Mouse (Mus musculus) CH12.LX (cell line): ENCODE results near the gene 2810408A11Rik. TPM values are rescaled to one million over a fixed set of nuclear protein-coding genes. Genes with fewer than 3 reads are reported as not detected.
A peak's percentile ranks its signal among the peaks of the same experiment; 100 is the strongest.

Experiments used
- DNase-seq: peaks from one replicate; pipeline ENCODE4 v3.0.0-alpha.2; 2013; ENCODE audit errors: extremely low read depth
- H3K27ac ChIP-seq: 2 replicates; pipeline ENCODE4 v1.5.1; 2012; ENCODE audit warnings: low read depth, mild to moderate bottlenecking, control low read depth, moderate library complexity; ENCODE audit not compliant: insufficient read depth
- H3K27me3 ChIP-seq: replicated peaks from 2 replicates; pipeline ENCODE3; 2012; ENCODE audit warnings: inconsistent platforms
- H3K36me3 ChIP-seq, 2 experiments: replicated peaks in 1 of 2; 2 replicates each; pipeline versions ENCODE3 to v1.6.1; 2012; ENCODE audit warnings: inconsistent platforms in 1 of 2, low read length in 1 of 2, mild to moderate bottlenecking in 1 of 2, mixed read lengths in 1 of 2, moderate library complexity in 1 of 2; ENCODE audit not compliant: control insufficient read depth in 1 of 2, insufficient read depth in 1 of 2
- H3K4me1 ChIP-seq, 2 experiments: 2 replicates each; pipeline ENCODE4 v1.6.1; 2012; ENCODE audit warnings: inconsistent platforms in 1 of 2, moderate library complexity in 1 of 2; ENCODE audit not compliant: insufficient read depth in 2 of 2, control insufficient read depth in 1 of 2
- H3K4me2 ChIP-seq: 2 replicates; pipeline ENCODE4 v1.6.1; 2012; ENCODE audit warnings: low read depth, mild to moderate bottlenecking, control low read depth; ENCODE audit not compliant: poor library complexity, insufficient read depth, severe bottlenecking
- H3K4me3 ChIP-seq, 3 experiments: fragments of 150-350 bp in 1 of 3; sonication (generic) in 1 of 3; replicated peaks in 1 of 3; 2 replicates each; pipeline versions ENCODE3 to v1.5.1; 2011 to 2012; ENCODE audit warnings: low read depth in 2 of 3, low read length in 2 of 3, mild to moderate bottlenecking in 2 of 3, moderate library complexity in 2 of 3, control low read depth in 1 of 3, improper control_type of control experiment in 1 of 3, inconsistent platforms in 1 of 3, mixed read lengths in 1 of 3; ENCODE audit not compliant: poor library complexity in 1 of 3
- H3K79me2 ChIP-seq: replicated peaks from 2 replicates; pipeline ENCODE4 v1.6.1; 2012; ENCODE audit warnings: mild to moderate bottlenecking, moderate library complexity; ENCODE audit not compliant: control insufficient read depth, poor library complexity, insufficient read depth, severe bottlenecking; ENCODE audit errors: extremely low read depth
- H3K9ac ChIP-seq: 2 replicates; pipeline ENCODE4 v1.6.1; 2012; ENCODE audit warnings: low read depth, mild to moderate bottlenecking, control low read depth, moderate library complexity; ENCODE audit not compliant: insufficient read depth
- H3K9me3 ChIP-seq: replicated peaks from 2 replicates; pipeline ENCODE3; 2012; ENCODE audit warnings: low read length, inconsistent platforms, mixed read lengths
- CHD1 ChIP-seq: IDR thresholded peaks from 2 replicates; pipeline ENCODE4 v1.6.1; 2012; ENCODE audit warnings: low read depth, low read length, improper control_type of control experiment, inconsistent platforms
- CHD2 ChIP-seq: IDR thresholded peaks from 2 replicates; pipeline ENCODE4 v1.6.1; 2011; ENCODE audit warnings: low read length, improper control_type of control experiment
- CTCF ChIP-seq, 2 experiments: IDR thresholded peaks in 1 of 2; conservative IDR thresholded peaks in 1 of 2; 2 replicates each; pipeline ENCODE4 v1.5.1; 2011 to 2012; ENCODE audit warnings: low read depth in 2 of 2, low read length in 2 of 2, improper control_type of control experiment in 1 of 2, inconsistent platforms in 1 of 2, mild to moderate bottlenecking in 1 of 2, moderate library complexity in 1 of 2
- E2F4 ChIP-seq: IDR thresholded peaks from 2 replicates; pipeline ENCODE4 v1.6.1; 2011; ENCODE audit warnings: low read depth, low read length, improper control_type of control experiment; ENCODE audit not compliant: insufficient replicate concordance
- GABPA ChIP-seq: IDR thresholded peaks from 2 replicates; pipeline ENCODE4 v1.6.1; 2012; ENCODE audit warnings: low read depth, low read length, improper control_type of control experiment, inconsistent platforms; ENCODE audit not compliant: insufficient replicate concordance
- IRF4 ChIP-seq: IDR thresholded peaks from 2 replicates; pipeline ENCODE4 v1.6.1; 2014; ENCODE audit warnings: low read depth, mild to moderate bottlenecking, inconsistent platforms, low read length, improper control_type of control experiment
- JUN ChIP-seq: IDR thresholded peaks from 2 replicates; pipeline ENCODE4 v1.6.1; 2011; ENCODE audit warnings: low read depth, mild to moderate bottlenecking, low read length, improper control_type of control experiment, moderate library complexity; ENCODE audit not compliant: insufficient read depth
- KAT2A ChIP-seq: IDR thresholded peaks from 2 replicates; pipeline ENCODE4 v1.6.1; 2012; ENCODE audit warnings: low read length, improper control_type of control experiment, inconsistent platforms; ENCODE audit not compliant: insufficient replicate concordance
- MAX ChIP-seq: IDR thresholded peaks from 2 replicates; pipeline ENCODE4 v1.6.1; 2011; ENCODE audit warnings: low read length, improper control_type of control experiment
- MAZ ChIP-seq: IDR thresholded peaks from 2 replicates; pipeline ENCODE4 v1.6.1; 2012; ENCODE audit warnings: low read depth, mild to moderate bottlenecking, inconsistent platforms, low read length, improper control_type of control experiment, moderate library complexity
- MXI1 ChIP-seq: IDR thresholded peaks from 2 replicates; pipeline ENCODE4 v1.6.1; 2011; ENCODE audit warnings: mild to moderate bottlenecking, low read depth, low read length, improper control_type of control experiment
- MYC ChIP-seq: IDR thresholded peaks from 2 replicates; pipeline ENCODE4 v1.6.1; 2011; ENCODE audit warnings: low read depth, mild to moderate bottlenecking, improper control_type of control experiment, low read length
- PAX5 ChIP-seq: IDR thresholded peaks from 2 replicates; pipeline ENCODE4 v1.6.1; 2012; ENCODE audit warnings: low read length, inconsistent platforms, mixed read lengths
- POLR2A ChIP-seq: IDR thresholded peaks from 2 replicates; pipeline ENCODE4 v1.6.1; 2011; ENCODE audit warnings: low read depth, mild to moderate bottlenecking, improper control_type of control experiment, low read length
- SIN3A ChIP-seq: IDR thresholded peaks from 2 replicates; pipeline ENCODE4 v1.6.1; 2012; ENCODE audit warnings: low read length, improper control_type of control experiment, inconsistent platforms
- SMC3 ChIP-seq: IDR thresholded peaks from 2 replicates; pipeline ENCODE4 v1.6.1; 2011; ENCODE audit warnings: low read depth, low read length, improper control_type of control experiment
- TBP ChIP-seq: conservative IDR thresholded peaks from 2 replicates; pipeline ENCODE4 v1.6.1; 2011; ENCODE audit warnings: low read depth, low read length, improper control_type of control experiment
- USF1 ChIP-seq: IDR thresholded peaks from 2 replicates; pipeline ENCODE4 v1.6.1; 2014; ENCODE audit warnings: low read depth, mild to moderate bottlenecking, inconsistent platforms, low read length, improper control_type of control experiment
- dilution Hi-C: fragments of 300-500 bp; cut with MboI; formaldehyde crosslinking; loops from 2 replicates; pipeline ENCODE4 v1.14.3; 2020; ENCODE audit warnings: low sequenced_read_pairs; ENCODE audit not compliant: extremely low pct_unique_long_range_greater_than_20kb, extremely low pct_ligation_motif_present
- in situ Hi-C: fragments of 300-500 bp; cut with MboI; formaldehyde crosslinking; loops from 3 replicates; pipeline ENCODE4 v1.14.3; 2019; ENCODE audit warnings: low sequenced_read_pairs, low pct_ligation_motif_present, low pct_unique_long_range_greater_than_20kb, mixed read lengths
- polyA plus RNA-seq: library from polyadenylated mRNA; unstranded; fragments of >175 nt; gene quantifications from 2 replicates; pipeline ENCODE4 v1.2.1, GENCODE M21; 2012; ENCODE audit warnings: low read depth; ENCODE audit not compliant: insufficient read length
- total RNA-seq, 2 experiments: library from RNA; depleted of rRNA; stranded (reverse); fragments of 300-350 nt in 1 of 2; fragments of >200 nt in 1 of 2; gene quantifications; 2 replicates each; pipeline ENCODE4 v1.2.3; 2012 to 2014

2810408A11Rik gene
- total and polyA plus RNA-seq, 3 experiments, result 0.33 to 0.86 (median 0.59) TPM

DNA sequence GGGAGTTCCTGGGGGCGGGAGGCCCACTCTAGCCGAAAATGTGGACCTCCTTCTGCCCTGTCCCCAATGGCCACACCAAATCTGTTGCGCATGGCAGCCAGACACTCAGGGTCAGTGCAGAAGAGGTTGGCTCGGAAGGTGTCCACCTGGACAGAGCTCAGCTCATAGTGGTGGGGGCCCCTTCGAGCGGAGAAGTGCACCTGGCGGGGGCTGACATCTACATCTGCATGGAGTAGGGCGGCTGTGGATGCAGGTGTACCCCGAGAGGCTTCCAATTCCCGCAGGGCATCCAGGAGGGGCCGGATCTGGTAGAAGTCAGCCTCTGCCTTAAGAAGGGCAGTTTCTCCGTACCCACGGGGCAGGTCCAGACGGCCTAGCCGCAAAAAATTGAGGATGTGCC is 21.1 kb downstream of the 2810408A11Rik start:
- Histone ChIP-seq H3K79me2 (no peaks in the 10 kb centered on the region), H3K4me3 (peak overlapping the region in 1 of 3 experiments; percentile 74), H3K4me1 (peaks cover 21 to 66% of the 10 kb centered on the region in 2 experiments), H3K36me3 (peaks cover 10 to 47% of the 10 kb centered on the region in 2 experiments), H3K9ac (no peak overlapping the region; the same call in 1 of the 2 replicates), H3K27ac (no peak overlapping the region), H3K9me3 (peaks cover 10% of the 10 kb centered on the region)
- in situ Hi-C loops, result loop anchor here (5.0 kb wide), 3 partner anchors 38 to 197 kb away; partner anchors contain the start of genes Fgf11 and Senp3
- no peak for TF ChIP-seq SMC3
- TF ChIP-seq USF1, result no peak
- TF ChIP-seq TBP, result no peak
- no peak for TF ChIP-seq PAX5
- TF ChIP-seq IRF4, result no peak
- TF ChIP-seq, all 38 proteins: peak for 0
- Histone ChIP-seq H3K4me2 (peak overlapping the region; percentile 41), H3K27me3 (no peaks in the 10 kb centered on the region)
- no peak for DNase-seq
- dilution Hi-C loops, result no loop called here

DNA sequence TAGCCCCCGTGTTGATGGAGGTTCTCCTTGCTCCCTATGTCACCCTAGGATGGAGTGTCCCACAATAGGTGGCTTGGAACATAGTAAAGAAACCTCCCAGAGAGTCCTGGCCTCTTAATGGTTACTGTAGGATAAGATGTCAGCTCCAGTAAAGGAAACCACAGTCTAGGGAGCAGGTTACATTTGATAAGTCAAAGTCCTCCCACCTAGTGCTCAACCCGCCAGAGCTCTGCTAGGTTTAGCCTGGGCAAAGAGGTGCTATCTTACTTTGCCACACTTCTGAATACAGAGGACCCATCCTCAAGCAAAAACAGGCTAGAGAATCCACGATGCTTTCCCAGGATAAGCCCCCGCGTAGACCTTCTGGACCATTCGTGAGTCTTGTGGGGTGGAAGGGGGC is 21.8 kb downstream of the 2810408A11Rik start:
- Histone ChIP-seq H3K9ac (no peak overlapping the region), H3K9me3 (peaks cover 8% of the 10 kb centered on the region), H3K4me1 (peaks cover 21 to 66% of the 10 kb centered on the region in 2 experiments), H3K4me3 (no peak overlapping the region)
- TF ChIP-seq SIN3A (no peak), CHD2 (no peak), USF1 (no peak), GABPA (no peak), CHD1 (no peak), E2F4 (no peak), CTCF (conservative IDR thresholded peaks at IDR 0.05 in 1 of 2, IDR thresholded peaks at IDR 0.05 in 1 of 2; ENCODE audit: low read depth in 2 of 2, low read length in 2 of 2) (no peak), MXI1 (no peak), POLR2A (no peak), MAX (no peak), MYC (no peak), SMC3 (no peak), MAZ (no peak), KAT2A (no peak), TBP (no peak), JUN (no peak)
- TF ChIP-seq, all 38 proteins: peak for 0
- Histone ChIP-seq H3K79me2 (no peaks in the 10 kb centered on the region), H3K27me3 (no peaks in the 10 kb centered on the region), H3K27ac (no peak overlapping the region), H3K4me2 (no peak overlapping the region), H3K36me3 (peaks cover 4 to 39% of the 10 kb centered on the region in 2 experiments)
- dilution Hi-C loops (no loop called here), in situ Hi-C loops (loop anchor here (5.0 kb wide), 2 partner anchors 77 to 197 kb away; partner anchors contain the start of genes Fgf11 and Senp3)
- no peak for DNase-seq
